Mouse (Mus musculus) gastrocnemius, postnatal 4 days (tissue): ENCODE data around the gene Tubb2a. TPM values are rescaled to one million over a fixed set of nuclear protein-coding genes. Genes with fewer than 3 reads are reported as not detected.

Experiments used
- DNase-seq, 2 experiments: peaks; one replicate each; pipeline ENCODE4 v3.0.0; 2021 to 2022; ENCODE audit warnings: low spot score in 2 of 2, mixed read lengths in 2 of 2
- long read RNA-seq, 2 experiments: library from polyadenylated mRNA; stranded (forward); transcript quantifications; one replicate each; pipeline ENCODE4 v2.0.0; 2021
- total RNA-seq, 2 experiments: library from RNA; stranded (reverse); gene quantifications; 2 replicates each; pipeline ENCODE4 v1.2.3; 2021

Tubb2a gene
- total RNA-seq, result 100 to 1,000 TPM in 1 of 2 experiments, 10 to 100 TPM in 1; 99.9 to 117 TPM
- long read RNA-seq, experiment 1, transcript Tubb2a-201 (4 exons, 1,610 nt), result major isoform, 329 of 345 reads
- long read RNA-seq, experiment 1, partial matches to known transcripts, result 4 of 345 reads
- long read RNA-seq, experiment 1, other reads (novel, unspliced or antisense), result 12 of 345 reads
- long read RNA-seq, experiment 2, transcript Tubb2a-201 (4 exons, 1,610 nt), result major isoform, 319 of 339 reads
- long read RNA-seq, experiment 2, partial matches to known transcripts, result 16 of 339 reads
- long read RNA-seq, experiment 2, other reads (novel, unspliced or antisense), result 4 of 339 reads

GRCm38 (mm10) chr13:34077492-34078271 is at the start of gene Tubb2a:
TSS of gene Tubb2a (minus strand) at chr13:34078007.
- DNase-seq, result peak; percentile 96 to 97

DNA sequence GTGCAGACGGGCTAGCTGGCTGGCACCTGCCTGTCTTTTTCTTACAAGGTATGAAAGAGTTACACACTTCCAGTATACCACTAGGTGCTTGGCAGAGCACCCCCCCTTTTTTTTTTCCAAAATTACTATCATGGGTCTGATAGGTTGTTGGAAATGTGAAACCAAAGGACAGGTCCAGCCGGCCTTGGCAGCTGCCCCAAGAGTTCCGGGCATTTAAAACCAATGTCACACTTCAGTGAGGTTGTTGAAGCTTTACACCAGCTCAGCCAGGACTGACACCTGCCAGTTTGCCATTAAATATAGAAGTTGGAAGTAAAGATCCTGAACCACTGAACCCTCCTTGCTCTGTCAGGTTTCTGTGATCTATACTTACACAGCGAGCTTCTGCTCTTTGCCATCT is 47.9 kb upstream of the Tubb2a start:
- DNase-seq, result no peak

GRCm38 (mm10) chr13:34120536-34120935 is 42.7 kb upstream of the Tubb2a start:
- DNase-seq, result no peak

DNA sequence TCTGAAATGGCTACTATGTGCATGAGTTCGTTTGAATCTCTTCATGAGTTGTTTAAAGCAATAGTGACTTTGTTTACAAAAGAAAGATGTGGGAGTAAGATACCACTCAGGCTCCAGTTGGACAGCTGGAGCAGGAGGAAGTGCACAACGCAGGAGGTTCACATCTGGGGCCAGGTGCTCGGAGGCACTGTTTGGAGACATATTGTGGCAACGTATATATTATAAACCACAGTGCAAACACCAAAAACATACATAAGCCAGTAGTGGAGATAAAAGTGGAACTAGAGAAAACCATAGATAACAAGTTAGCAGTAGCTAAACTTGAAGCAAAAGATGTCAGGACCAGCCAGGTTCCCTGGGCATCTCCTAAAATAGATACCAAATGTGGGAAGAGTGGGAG is 41.6 kb upstream of the Tubb2a start:
- DNase-seq, result no peak

- DNase-seq, result no peak
These were observed 41.0 kb upstream of the Tubb2a start for GRCm38 (mm10) chr13:34118816-34119215.

- DNase-seq, result no peak
These were observed 38.7 kb upstream of the Tubb2a start for GRCm38 (mm10) chr13:34116508-34116907.

- DNase-seq, result no peak
These were observed 36.8 kb upstream of the Tubb2a start for GRCm38 (mm10) chr13:34114654-34115053.

- no peak for DNase-seq
These were observed 35.3 kb upstream of the Tubb2a start for GRCm38 (mm10) chr13:34113086-34113485.

- DNase-seq, result no peak
These were observed 34.7 kb upstream of the Tubb2a start for GRCm38 (mm10) chr13:34112369-34113081.

DNA sequence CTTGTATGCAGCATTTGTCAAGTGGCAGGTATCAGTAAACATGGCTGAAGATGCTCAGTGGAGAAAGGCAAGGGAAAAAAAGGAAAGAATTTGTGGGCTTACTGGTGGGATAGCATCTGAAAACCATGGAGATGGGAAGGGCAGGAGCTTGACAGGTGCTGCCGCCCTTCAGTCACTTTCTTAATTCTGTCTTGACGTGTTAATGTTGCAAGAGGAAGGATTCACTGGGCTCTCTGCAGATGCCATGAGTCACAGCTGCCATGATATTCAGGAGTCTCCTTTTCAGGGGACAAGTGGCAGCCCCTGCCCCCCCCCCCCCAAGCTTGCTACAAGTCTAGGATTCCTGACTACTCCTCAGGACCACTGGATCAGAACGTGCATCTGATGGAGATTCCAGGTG is 34.1 kb upstream of the Tubb2a start:
- DNase-seq, result no peak

- peak in 1 of 2 experiments; percentile 29 for DNase-seq
These were observed 33.2 kb upstream of the Tubb2a start for GRCm38 (mm10) chr13:34111019-34111418.

GRCm38 (mm10) chr13:34109677-34110058 is 31.9 kb upstream of the Tubb2a start:
- DNase-seq, result no peak

DNA sequence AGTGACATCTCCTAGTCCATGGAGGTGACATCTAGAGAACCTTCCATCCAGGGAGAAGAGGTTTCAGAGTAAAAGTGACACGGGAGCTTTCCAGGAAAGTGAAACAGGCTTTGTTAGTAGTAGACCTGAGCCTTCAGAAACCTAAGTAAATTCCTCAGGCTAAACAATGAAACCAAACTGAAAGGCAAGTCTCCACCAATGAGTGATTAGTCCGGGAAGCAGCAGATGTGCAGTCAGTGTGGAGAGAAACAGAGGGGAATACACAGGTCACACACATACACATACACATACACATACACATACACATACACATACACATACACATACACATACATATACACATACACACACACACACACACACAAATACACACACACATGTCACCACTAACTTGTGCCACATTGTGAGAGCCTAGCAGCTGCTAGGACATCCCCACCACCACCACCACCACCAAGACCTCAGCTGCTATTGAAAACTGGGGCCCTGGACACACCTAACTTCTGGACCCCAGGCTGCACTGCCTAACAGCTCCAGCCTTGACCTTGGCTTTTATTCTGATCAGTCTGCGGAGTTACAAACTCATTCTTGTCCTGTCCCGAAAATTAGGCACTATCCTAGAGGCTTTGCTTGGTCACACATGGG is 31.3 kb upstream of the Tubb2a start:
- no peak for DNase-seq

GRCm38 (mm10) chr13:34106999-34107398 is 29.2 kb upstream of the Tubb2a start:
- DNase-seq, result no peak

DNA sequence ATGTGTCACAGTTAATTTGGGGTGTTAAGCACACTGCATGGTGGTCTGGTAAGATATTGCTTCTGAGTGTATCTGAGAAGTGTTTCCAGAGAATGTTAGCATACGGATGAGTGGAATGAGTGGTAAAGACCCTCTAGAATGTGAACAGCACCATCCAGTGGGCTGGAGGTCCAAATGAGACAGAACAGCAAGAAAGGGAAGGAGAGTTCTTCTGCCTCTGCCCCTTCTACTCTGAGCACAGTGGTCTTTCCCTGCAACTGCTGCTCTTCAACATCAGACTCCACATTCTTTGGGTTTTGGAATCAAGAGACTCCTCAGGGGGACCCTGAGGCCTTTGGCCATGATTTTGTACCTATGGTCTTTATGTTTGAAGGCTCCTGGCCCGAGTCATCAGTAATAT is 28.4 kb upstream of the Tubb2a start:
- DNase-seq, result no peak

- DNase-seq, result no peak
These were observed 27.6 kb upstream of the Tubb2a start for GRCm38 (mm10) chr13:34105364-34105763.

DNA sequence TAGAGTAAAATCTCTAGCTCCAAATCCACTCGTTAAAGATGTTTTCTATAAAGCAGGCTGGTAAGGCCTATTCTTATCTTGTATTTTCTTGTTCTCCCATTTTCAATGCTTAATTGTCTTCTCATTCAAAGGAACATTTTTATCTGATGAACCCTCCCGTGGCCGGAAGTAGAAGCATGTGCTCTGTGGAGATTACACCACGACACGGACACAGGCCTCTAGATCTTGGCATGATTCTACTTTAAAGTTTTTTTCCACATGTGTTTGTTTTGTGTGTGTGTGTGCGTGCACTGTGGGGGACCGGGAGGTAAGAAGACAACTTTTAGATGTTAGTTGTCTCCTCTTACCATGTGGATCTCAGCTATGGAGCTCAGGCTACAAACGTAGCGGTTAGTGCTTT is 24.1 kb upstream of the Tubb2a start:
- no peak for DNase-seq

DNA sequence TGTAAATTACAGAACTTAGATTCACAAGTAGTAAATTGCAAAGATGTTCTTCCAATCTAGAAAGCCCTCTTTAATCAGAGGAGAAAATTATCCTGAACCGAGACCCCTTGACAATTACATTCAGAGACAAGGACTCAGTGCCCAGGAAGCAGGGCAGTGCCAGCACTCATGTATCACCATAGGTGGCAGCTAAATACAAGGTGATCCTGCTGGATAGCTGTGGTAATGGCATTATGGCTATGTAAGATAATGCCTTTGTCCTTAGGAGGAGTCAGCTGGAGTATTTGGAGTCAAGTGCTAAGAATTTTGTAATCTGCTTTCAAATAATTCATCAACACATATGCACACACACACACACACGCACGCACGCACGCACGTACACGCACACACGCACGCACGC is 23.4 kb upstream of the Tubb2a start:
- no peak for DNase-seq

GRCm38 (mm10) chr13:34100733-34101132 is 22.9 kb upstream of the Tubb2a start:
- DNase-seq, result no peak

GRCm38 (mm10) chr13:34097086-34097485 is 19.3 kb upstream of the Tubb2a start:
- no peak for DNase-seq

GRCm38 (mm10) chr13:34096455-34096854 is 18.6 kb upstream of the Tubb2a start:
- no peak for DNase-seq
